Mouse (Mus musculus) kidney, embryonic 16.5 days (tissue): Measurements from ENCODE around the gene Rps27. TPM values are rescaled to one million over a fixed set of nuclear protein-coding genes. Genes with fewer than 3 reads are reported as not detected.
A peak's percentile ranks its signal among the peaks of the same experiment; 100 is the strongest.
"Not testable (repeated sequence)": the region's sequence is repeated elsewhere in the genome, so short reads cannot be mapped to it uniquely, and the experiment has no call there.

Experiments
- ATAC-seq: fragments of 200-750 bp; cut with Nextera tagmentation; 2 replicates; pipeline ENCODE4 v1.8.0; 2017; ENCODE audit warnings: moderate TSS enrichment; ENCODE audit not compliant: low FRiP score, low TSS enrichment
- H3K27ac ChIP-seq: fragments of 300-500 bp; sonication (generic); 2 replicates; pipeline ENCODE4 v1.5.1; 2014; ENCODE audit warnings: low read length
- H3K27me3 ChIP-seq: fragments of 300-500 bp; sonication (generic); 2 replicates; pipeline ENCODE4 v1.6.1; 2014; ENCODE audit warnings: low read length, control low read depth, mixed read lengths; ENCODE audit not compliant: insufficient read depth
- H3K36me3 ChIP-seq: fragments of 300-500 bp; sonication (generic); 2 replicates; pipeline ENCODE4 v1.6.1; 2014; ENCODE audit warnings: low read length, control low read depth, mixed read lengths; ENCODE audit not compliant: insufficient read depth
- H3K4me1 ChIP-seq: fragments of 300-500 bp; sonication (generic); 2 replicates; pipeline ENCODE4 v1.6.1; 2014; ENCODE audit warnings: low read length, control low read depth, mixed read lengths; ENCODE audit not compliant: insufficient read depth
- H3K4me2 ChIP-seq: fragments of 300-500 bp; sonication (generic); replicated peaks from 2 replicates; pipeline ENCODE4 v1.6.1; 2014; ENCODE audit warnings: low read depth, low read length
- H3K4me3 ChIP-seq: fragments of 300-500 bp; sonication (generic); 2 replicates; pipeline ENCODE4 v1.5.1; 2014; ENCODE audit warnings: mild to moderate bottlenecking, low read length
- H3K9ac ChIP-seq: fragments of 300-500 bp; sonication (generic); replicated peaks from 2 replicates; pipeline ENCODE4 v1.6.1; 2014; ENCODE audit warnings: low read length
- H3K9me3 ChIP-seq: fragments of 300-500 bp; sonication (generic); 2 replicates; pipeline ENCODE4 v1.6.1; 2016; ENCODE audit warnings: low read length, control low read depth
- WGBS: fragments of 180-500 bp; shearing (Covaris S2); extraction: QIAGEN DNeasy Blood & Tissue Kit; methylation state at CpG from one replicate; pipeline ENCODE4 v1.1.7; 2014; 5-methylcytosine and 5-hydroxymethylcytosine counted together
- polyA plus RNA-seq: library from polyadenylated mRNA; unstranded; fragments of >200 nt; fragmentation: Nextera tagmentation; extraction: Ambion mirVana; gene quantifications from 2 replicates; pipeline ENCODE4 v1.2.1, GENCODE M21; 2015

The Rps27 gene
- 1,193 and 1,390 TPM in 2 replicates for polyA plus RNA-seq

DNA sequence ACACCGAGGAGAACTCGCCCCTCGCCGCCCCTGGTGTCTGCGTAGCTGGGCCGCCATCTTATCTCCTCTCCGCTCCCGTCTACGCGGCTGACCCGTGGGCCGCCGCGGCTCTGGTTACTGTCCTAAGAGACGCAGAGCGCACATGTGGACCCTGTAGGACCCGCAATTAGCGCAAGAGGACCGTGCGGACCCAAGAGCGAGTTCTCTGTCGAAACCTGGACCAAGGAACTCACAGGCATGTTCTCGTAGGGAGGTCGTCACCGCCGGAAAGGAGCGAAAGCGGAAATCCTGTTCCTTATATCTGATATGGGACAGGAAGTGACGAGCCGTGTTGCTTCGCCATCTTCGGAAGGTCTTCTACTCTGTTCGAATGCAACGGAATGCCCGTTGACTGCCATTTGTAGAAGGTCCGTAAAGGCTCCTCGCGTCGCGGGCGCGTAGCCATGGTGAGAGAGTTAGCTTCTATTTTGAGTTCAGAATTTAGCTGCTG lies at the start of gene Rps27, which contains the start of gene Rab13:
Rps27 (minus strand) TSS at position 275 of the 490 bp plus-strand sequence.
Rab13 (plus strand) TSS at position 319 of the 490 bp plus-strand sequence.
- WGBS = under 1% methylated on average over 42 of the region's 42 CpGs

DNA sequence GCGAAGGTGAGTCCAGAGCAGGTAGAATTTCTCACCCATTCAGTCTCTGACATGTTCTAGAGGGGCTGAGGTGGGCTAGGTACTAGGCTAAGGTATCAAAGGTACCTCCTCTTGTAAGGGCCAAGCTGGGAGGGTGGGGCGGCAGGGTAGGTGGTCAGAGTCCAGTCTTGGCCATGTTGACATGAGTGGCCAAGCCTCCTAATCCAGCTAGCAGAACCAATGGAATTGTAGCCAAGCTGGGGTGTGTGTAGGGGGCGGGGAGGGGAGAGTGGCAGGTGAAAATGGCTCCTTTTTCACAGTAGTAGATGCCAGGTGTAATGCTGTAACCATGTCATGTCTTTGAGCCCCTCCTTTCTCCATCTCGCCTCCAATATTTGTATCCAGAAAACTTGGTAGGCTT lies 45.1 kb upstream of the Rps27 start:
- Histone ChIP-seq H3K27ac (no peak overlapping the region), H3K27me3 (no peaks in the 10 kb centered on the region), H3K4me3 (no peak overlapping the region), H3K4me2 (no peak overlapping the region), H3K9ac (no peak overlapping the region), H3K36me3 (peaks cover 51% of the 10 kb centered on the region), H3K9me3 (no peaks in the 10 kb centered on the region), H3K4me1 (peaks cover 13% of the 10 kb centered on the region)
- no peak for ATAC-seq
- 94% methylated on average over 4 of the region's 4 CpGs for WGBS

More for the DNA sequence above, at the start of gene Rps27, which contains the start of gene Rab13:
- peak within 1 kb of the TSS; percentile 91 for H3K27ac ChIP-seq
- peak within 1 kb of the TSS; percentile 90 for H3K4me3 ChIP-seq
- no peaks in the 10 kb centered on the region for H3K27me3 ChIP-seq
- H3K9me3 ChIP-seq = no peaks in the 10 kb centered on the region
- H3K4me2 ChIP-seq = peak within 1 kb of the TSS; percentile 99
- peak within 1 kb of the TSS; percentile 91 for H3K9ac ChIP-seq
- peaks cover 42% of the 10 kb centered on the region for H3K36me3 ChIP-seq
- H3K4me1 ChIP-seq = peaks cover 24% of the 10 kb centered on the region
- ATAC-seq = peak; percentile 95

DNA sequence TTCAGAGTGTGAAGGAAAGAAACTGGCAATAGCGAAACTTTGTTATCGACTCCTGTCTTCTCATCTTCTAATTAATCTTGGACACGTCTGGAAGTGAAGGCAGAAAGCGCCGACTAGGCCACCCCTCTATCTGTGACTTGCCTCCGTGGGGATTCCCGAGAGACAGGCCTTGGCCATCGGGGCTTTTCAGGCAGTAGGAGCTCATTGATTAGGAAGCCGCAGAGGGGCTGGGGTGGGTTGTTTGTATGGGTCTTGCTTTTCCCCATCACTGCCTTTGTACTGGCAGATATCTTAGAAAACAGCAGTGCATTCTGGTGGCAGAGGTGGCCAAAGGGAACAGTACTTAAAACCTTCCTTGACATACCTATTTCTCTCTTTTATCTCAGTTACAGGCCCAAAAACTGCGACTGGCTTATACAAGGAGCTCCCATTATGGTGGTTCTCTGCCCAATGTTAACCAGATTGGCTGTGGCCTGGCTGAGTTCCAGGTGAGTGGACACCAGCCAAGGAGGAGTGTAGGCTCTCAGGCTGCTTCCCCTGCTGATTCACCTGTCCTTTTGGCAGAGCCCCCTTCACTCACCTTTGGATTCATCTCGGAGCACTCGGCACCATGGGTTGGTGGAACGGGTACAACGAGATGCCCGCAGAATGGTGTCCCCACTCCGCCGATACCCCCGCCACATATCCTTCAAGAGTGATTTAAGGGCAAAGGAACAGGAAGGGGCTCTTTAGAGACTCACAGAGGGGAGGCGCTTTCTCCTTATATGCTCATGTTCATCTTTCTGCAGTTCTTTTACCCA lies 43.5 kb upstream of the Rps27 start:
- Histone ChIP-seq H3K9me3 (no peaks in the 10 kb centered on the region), H3K4me3 (no peak overlapping the region), H3K36me3 (peaks cover 38% of the 10 kb centered on the region), H3K4me2 (no peak overlapping the region), H3K4me1 (peaks cover 13% of the 10 kb centered on the region), H3K27me3 (no peaks in the 10 kb centered on the region), H3K27ac (no peak overlapping the region), H3K9ac (no peak overlapping the region)
- WGBS = 91% methylated on average over 19 of the region's 19 CpGs
- no peak for ATAC-seq

DNA sequence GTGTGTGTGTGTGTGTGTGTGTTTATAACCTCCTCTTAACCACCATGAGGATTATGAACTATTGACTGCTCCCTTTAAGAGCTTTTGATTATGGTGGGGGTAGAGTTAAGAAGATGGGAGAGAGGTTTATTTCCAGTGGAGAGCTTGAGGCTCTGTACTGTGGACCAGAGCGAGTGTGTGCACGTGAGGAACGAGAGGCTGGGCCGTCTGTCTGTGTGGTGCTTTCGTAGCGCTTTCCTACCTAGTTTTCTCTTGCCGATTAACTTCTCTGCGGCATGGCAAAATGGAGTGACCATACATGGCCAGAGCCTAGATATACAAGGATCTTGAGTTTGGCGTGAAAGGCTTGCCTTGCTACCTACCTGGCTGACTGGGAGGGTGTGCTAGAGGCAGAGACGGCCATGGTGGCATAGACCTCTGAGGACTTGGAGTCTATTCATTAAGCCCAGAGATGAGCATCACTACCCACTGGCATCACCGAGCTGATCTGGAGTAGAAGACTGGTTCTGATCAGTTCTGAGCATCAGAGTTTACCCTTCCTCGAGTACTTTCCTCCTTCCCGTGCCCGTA lies 42.4 kb upstream of the Rps27 start:
- H3K36me3 ChIP-seq = peaks cover 38% of the 10 kb centered on the region
- H3K27me3 ChIP-seq = no peaks in the 10 kb centered on the region
- H3K4me3 ChIP-seq = peak overlapping the region; percentile 87; the same call in 1 of the 2 replicates
- ATAC-seq = no peak
- peaks cover 14% of the 10 kb centered on the region for H3K4me1 ChIP-seq
- H3K9me3 ChIP-seq = no peaks in the 10 kb centered on the region
- no peak overlapping the region for H3K27ac ChIP-seq
- no peak overlapping the region for H3K4me2 ChIP-seq
- H3K9ac ChIP-seq = no peak overlapping the region
- 91% methylated on average over 14 of the region's 14 CpGs for WGBS

DNA sequence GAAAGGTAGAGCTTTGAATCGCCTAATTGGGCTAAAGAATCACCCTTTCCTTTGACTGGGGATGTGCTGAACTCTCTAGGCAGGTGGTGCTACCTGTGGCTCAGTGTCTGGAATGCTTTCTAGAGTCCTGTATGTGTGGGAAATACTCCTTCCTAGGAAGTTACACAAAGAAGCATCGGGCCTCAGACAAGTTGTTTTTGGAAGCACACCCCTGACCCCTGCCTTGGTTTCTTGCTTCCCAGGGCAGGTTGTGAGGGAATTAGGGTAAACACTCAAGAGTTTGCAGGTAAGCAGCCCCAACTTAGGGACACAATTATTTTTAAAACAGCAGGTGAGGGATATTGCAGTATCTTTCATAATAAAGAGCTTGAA lies 41.7 kb upstream of the Rps27 start:
- WGBS = 8% methylated on average over 2 of the region's 2 CpGs
- Histone ChIP-seq H3K36me3 (peaks cover 39% of the 10 kb centered on the region), H3K4me2 (peak overlapping the region; percentile 84)

DNA sequence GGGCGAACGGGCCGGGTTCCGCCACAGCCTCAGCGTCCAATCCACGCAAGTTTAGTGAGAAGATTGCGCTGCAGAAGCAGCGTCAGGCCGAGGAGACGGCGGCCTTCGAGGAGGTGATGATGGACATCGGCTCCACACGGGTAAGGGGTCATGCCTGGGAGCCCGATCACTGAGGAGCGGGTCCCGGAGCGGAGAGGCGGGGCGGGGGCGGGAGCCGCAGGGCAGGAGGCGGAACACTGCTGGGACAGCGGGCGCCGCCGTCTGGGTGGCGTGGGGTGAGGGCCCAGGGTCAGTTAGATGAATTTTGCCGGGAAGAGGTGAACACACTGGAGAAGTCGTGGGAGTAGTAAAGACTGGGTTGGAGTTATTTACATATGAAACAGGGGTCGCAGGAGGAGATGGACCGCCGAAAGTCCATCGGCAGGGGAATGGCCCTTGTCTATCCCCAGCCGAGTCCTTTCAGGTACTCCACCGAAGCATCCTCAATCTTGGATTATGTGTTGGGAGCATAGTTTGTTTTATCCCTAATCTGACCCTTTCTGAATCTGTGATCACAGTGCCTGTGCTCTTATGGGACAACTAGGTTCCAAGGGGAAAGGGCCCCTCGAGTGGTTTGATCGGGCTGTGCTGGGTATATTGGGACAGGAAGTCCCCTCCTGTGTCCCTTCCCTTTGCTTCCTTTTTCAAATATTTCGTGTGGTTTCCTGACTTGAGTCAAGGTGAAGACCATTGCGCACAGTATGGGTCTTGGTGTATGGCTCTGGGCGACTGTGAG lies 41.2 kb upstream of the Rps27 start:
- Histone ChIP-seq H3K9ac (peak overlapping the region; percentile 95), H3K4me1 (peaks cover 17% of the 10 kb centered on the region), H3K9me3 (no peaks in the 10 kb centered on the region), H3K27me3 (no peaks in the 10 kb centered on the region), H3K36me3 (peaks cover 34% of the 10 kb centered on the region), H3K4me3 (peak overlapping the region; percentile 87), H3K4me2 (peak overlapping the region; percentile 84), H3K27ac (peak overlapping the region; percentile 90)
- WGBS = under 1% methylated on average over 41 of the region's 41 CpGs
- ATAC-seq = peak; percentile 80

More for the DNA sequence above, 41.7 kb upstream of the Rps27 start:
- peak overlapping the region; percentile 95 for H3K9ac ChIP-seq
- H3K27ac ChIP-seq = peak overlapping the region; percentile 90
- no peak for ATAC-seq
- H3K4me3 ChIP-seq = peak overlapping the region; percentile 87
- H3K4me1 ChIP-seq = peaks cover 17% of the 10 kb centered on the region
- no peaks in the 10 kb centered on the region for H3K27me3 ChIP-seq
- H3K9me3 ChIP-seq = no peaks in the 10 kb centered on the region

DNA sequence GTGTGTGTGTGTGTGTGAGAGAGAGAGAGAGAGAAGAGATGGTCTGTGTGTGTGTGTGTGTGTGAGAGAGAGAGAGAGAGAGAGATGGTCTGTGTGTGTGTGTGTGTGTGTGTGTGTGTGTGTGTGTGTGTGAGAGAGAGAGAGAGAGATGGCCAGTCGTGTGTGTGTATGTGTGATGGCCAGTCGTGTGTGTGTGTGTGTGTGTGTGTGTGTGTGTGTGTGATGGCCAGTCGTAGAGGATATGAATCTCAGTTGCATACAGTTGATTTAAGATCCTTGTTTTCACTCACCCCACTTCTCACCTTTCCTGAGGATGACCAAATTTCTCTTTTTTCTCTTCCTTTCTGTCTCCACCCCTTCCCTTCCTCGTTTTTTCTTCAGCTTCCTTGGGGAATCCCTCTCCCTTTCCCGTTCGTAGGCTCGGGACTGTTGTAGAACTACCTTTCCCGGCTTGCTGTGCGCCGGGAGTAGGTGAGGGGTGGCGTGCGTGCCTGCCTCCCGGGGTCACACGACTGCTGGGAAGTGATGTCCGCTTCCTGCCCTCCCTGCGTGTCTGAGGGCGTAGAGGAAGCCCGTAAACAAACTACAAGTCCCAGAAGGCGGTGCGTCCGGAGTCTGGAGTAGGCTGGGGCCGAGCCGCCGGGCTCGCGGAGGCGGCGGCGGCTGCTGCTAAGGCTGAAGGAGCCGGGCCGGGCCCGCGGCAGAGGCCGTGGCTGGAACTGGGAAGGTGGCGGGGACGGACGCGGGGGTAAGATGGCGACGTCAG lies 40.4 kb upstream of the Rps27 start, which contains the start of gene Crtc2:
Crtc2 (plus strand) TSS at position 511 of the 766 bp plus-strand sequence.
- no peaks in the 10 kb centered on the region for H3K9me3 ChIP-seq
- peaks cover 24% of the 10 kb centered on the region for H3K4me1 ChIP-seq
- ATAC-seq = peak; percentile 99
- 1% methylated on average over 40 of the region's 40 CpGs for WGBS
- peak within 1 kb of the TSS; percentile 90 for H3K27ac ChIP-seq
- H3K4me2 ChIP-seq = peak within 1 kb of the TSS; percentile 84
- H3K4me3 ChIP-seq = peak within 1 kb of the TSS; percentile 87
- peaks cover 30% of the 10 kb centered on the region for H3K36me3 ChIP-seq
- H3K9ac ChIP-seq = peak within 1 kb of the TSS; percentile 95
- H3K27me3 ChIP-seq = no peaks in the 10 kb centered on the region

DNA sequence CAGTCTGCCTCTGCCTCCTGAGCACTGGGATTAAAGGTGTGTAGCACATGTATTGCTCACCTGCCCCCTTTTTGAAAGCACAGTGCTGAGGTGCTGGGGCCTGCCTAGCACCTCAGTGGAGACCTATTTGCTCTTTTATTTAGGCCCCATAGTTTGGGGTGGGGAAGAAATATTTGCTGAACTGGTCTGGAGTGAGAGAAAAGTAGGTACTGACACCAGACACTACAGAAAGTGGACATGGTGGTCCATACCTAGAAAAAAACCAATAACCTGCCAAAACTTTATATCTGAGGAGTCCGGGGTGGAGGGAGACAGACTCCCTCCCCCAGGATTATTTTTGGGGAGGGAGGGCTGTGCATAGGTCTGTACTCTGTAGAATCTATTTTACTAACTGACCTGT lies 39.7 kb upstream of the Rps27 start:
- H3K4me2 ChIP-seq, H3K9ac ChIP-seq, H3K4me3 ChIP-seq, H3K27me3 ChIP-seq, H3K9me3 ChIP-seq, H3K27ac ChIP-seq: not testable (repeated sequence)
- WGBS = 84% methylated on average over 1 of the region's 1 CpGs
- H3K4me1 ChIP-seq = peaks cover 29% of the 10 kb centered on the region
- peak; percentile 1; the same call in 1 of the 2 replicates for ATAC-seq
- peaks cover 25% of the 10 kb centered on the region for H3K36me3 ChIP-seq

DNA sequence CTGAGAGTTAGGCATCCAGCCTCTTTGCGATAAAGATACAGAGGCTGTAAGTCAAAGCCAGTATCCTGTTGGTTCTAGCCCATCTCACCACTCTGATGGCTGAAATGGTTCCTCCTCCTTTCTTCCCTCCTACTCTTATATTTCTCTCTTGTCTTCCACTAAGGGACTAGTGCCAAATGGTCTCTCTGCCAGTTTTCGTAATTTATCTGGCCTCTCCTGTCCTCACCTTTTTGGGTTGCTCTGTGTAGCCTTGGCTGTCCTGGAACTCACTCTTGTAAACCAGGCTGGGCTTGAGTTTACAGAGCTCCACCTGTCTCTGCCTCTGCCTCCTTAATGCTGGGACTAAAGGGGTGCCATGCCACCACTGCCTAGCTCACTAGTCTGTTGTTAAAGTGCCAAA lies 39.2 kb upstream of the Rps27 start:
- H3K27ac ChIP-seq, H3K9me3 ChIP-seq, H3K27me3 ChIP-seq, H3K4me3 ChIP-seq, ATAC-seq, H3K9ac ChIP-seq, H3K4me2 ChIP-seq: not testable (repeated sequence)
- Histone ChIP-seq H3K4me1 (peaks cover 30% of the 10 kb centered on the region), H3K36me3 (peaks cover 25% of the 10 kb centered on the region)
- WGBS = 92% methylated on average over 2 of the region's 2 CpGs
